Mouse (Mus musculus): Measurements from ENCODE around the gene Sri. TPM values are rescaled to one million over a fixed set of nuclear protein-coding genes. Genes with fewer than 3 reads are reported as not detected.

Sri gene
- polyA plus RNA-seq, 1 experiment, result 190 TPM

- no peak for TF ChIP-seq CTCF (IDR thresholded peaks at IDR 0.05; ENCODE audit: low read depth, low read length)
- no peak for TF ChIP-seq POLR2A (IDR thresholded peaks at IDR 0.05; ENCODE audit: borderline replicate concordance, low read depth, low read length)
- Histone ChIP-seq H3K4me1 (ENCODE audit: control insufficient read depth, insufficient read depth, low read length) (no peaks in the 10 kb centered on the region), H3K27ac (ENCODE audit: insufficient read depth, low read depth, low read length) (no peak overlapping the region), H3K4me3 (ENCODE audit: insufficient read depth, low read length) (no peak overlapping the region)
Measured at GRCm38 (mm10) chr5:8094921-8095320, 49.0 kb downstream of the Sri start.

- H3K4me3 ChIP-seq (ENCODE audit: insufficient read depth, low read length), result no peak overlapping the region
- TF ChIP-seq POLR2A (IDR thresholded peaks at IDR 0.05; ENCODE audit: borderline replicate concordance, low read depth, low read length) (no peak), CTCF (IDR thresholded peaks at IDR 0.05; ENCODE audit: low read depth, low read length) (no peak)
- no peaks in the 10 kb centered on the region for H3K4me1 ChIP-seq (ENCODE audit: control insufficient read depth, insufficient read depth, low read length)
- no peak overlapping the region for H3K27ac ChIP-seq (ENCODE audit: insufficient read depth, low read depth, low read length)
Measured at GRCm38 (mm10) chr5:8095689-8096088, 49.8 kb downstream of the Sri start.

GRCm38 (mm10) chr5:8111691-8112090 is 65.8 kb downstream of the Sri start:
- Histone ChIP-seq H3K4me3 (ENCODE audit: insufficient read depth, low read length) (no peak overlapping the region), H3K27ac (ENCODE audit: insufficient read depth, low read depth, low read length) (no peak overlapping the region), H3K4me1 (ENCODE audit: control insufficient read depth, insufficient read depth, low read length) (no peaks in the 10 kb centered on the region)
- TF ChIP-seq POLR2A (IDR thresholded peaks at IDR 0.05; ENCODE audit: borderline replicate concordance, low read depth, low read length) (no peak), CTCF (IDR thresholded peaks at IDR 0.05; ENCODE audit: low read depth, low read length) (no peak)

- TF ChIP-seq POLR2A (IDR thresholded peaks at IDR 0.05; ENCODE audit: borderline replicate concordance, low read depth, low read length) (no peak), CTCF (IDR thresholded peaks at IDR 0.05; ENCODE audit: low read depth, low read length) (no peak)
- no peak overlapping the region for H3K27ac ChIP-seq (ENCODE audit: insufficient read depth, low read depth, low read length)
- no peaks in the 10 kb centered on the region for H3K4me1 ChIP-seq (ENCODE audit: control insufficient read depth, insufficient read depth, low read length)
- H3K4me3 ChIP-seq (ENCODE audit: insufficient read depth, low read length), result no peak overlapping the region
Measured at GRCm38 (mm10) chr5:8112246-8112645, 66.4 kb downstream of the Sri start.

- H3K27ac ChIP-seq (ENCODE audit: insufficient read depth, low read depth, low read length), result no peak overlapping the region
- TF ChIP-seq POLR2A (IDR thresholded peaks at IDR 0.05; ENCODE audit: borderline replicate concordance, low read depth, low read length) (no peak), CTCF (IDR thresholded peaks at IDR 0.05; ENCODE audit: low read depth, low read length) (no peak)
- no peaks in the 10 kb centered on the region for H3K4me1 ChIP-seq (ENCODE audit: control insufficient read depth, insufficient read depth, low read length)
- H3K4me3 ChIP-seq (ENCODE audit: insufficient read depth, low read length), result no peak overlapping the region
Measured at GRCm38 (mm10) chr5:8116561-8117168, 70.8 kb downstream of the Sri start.

Other genes with a start within 250 kb of the Sri start
- gene Steap4, start 85.6 kb upstream of the Sri start, polyA plus RNA-seq (2012; ENCODE audit: insufficient read depth, insufficient read length, missing spikeins), result not detected in 2 replicates

All from bone marrow macrophage, adult 2 months (primary cell).